Mouse (Mus musculus): ENCODE measurements around the gene Itga10.
A peak's percentile ranks its signal among the peaks of the same experiment; 100 is the strongest.
"Not testable (repeated sequence)": the region's sequence is repeated elsewhere in the genome, so short reads cannot be mapped to it uniquely, and the experiment has no call there.

Gene Itga10

DNA sequence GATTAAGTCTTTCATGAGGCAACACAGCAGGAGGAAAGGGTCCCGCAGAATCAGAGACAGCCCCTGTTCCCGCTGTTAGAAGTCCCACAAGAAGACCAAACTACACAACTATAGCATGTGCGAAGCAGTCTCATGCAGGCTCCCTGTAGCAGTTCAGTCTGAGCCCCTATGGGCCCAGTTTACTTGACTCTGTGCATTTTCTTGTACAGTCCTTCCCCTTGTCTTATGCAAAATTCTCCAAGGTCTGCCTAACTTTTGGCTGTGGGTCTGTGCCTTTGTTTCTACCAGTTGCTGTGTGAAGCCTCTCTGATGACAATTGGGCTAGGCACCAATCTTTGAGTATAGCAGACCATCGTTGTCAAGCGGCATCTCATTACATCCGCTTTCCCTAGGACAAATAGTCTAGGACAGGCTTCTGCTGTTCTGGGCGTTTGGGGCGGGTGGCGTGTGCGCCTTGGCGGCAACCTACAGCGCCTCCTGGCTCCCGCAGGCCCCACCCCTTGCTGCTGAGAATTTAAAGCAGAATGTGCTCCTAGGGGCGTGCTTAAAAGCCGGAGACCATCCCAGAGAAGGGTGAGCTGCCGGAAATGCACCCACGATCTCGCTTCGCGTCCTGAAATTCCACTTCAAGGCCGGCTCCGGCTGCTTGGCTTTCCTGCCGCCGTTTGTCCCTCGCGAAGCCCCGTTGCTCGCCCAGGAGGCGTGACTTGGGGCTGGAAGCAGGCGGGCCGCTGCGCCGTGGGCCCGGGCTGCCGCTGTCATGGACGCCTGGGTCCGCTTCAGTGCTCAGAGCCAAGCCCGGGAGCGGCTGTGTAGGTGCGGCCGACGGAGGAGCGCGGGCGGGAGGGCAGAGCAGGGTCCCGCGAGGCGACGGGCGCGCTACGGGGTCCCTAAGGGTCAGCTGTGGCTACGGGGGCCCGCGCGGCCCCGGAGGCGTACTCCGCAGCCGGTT, 10.2 kb upstream of the Itga10 start, which contains the start of the genes Pex11b and Gm42957:
Gene Pex11b, plus strand, starts transcription at position 449 of the 952 bp plus-strand sequence.
Gene Gm42957, plus strand, starts transcription at position 547 of the 952 bp plus-strand sequence.
- DNase-seq = peak; percentile 84

DNA sequence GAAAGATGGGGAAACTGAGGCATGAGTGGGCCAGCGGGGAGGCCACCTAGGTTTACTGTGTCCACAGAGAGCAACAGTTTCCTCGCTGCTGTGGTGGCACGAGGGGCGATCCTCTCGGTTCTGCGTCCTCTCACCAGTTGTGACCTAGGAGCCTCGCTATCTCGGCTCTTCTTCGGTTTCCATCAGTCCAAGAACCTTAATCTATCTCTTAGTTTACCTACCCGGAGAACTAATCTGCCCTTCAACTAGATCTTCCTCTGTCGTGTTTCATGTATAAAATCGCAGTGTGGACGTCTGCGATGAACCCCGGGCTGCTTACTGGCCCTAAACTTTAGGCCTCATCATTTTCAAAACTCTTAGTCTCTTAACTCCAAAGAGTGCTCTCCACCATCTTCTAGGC, 9.5 kb upstream of the Itga10 start:
- no peak for DNase-seq

DNA sequence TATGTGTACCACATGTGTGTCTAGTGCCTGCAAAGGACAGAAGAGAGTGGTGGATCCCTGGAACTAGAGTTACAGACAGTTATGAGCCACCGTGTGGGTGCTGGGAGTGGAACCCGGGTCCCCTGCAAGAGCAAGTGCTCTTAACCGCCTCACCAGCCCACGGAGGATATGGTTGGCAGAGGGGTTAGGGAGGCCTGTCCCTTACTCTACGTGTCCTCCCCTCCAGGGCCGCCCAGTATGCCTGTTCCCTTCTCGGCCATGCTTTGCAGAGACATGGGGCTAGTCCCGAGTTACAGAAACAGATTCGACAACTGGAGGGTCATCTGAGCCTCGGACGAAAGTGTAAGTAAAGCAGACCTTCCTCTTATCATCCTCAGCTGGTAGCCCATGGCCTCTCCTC, 8.9 kb upstream of the Itga10 start:
- no peak for DNase-seq

DNA sequence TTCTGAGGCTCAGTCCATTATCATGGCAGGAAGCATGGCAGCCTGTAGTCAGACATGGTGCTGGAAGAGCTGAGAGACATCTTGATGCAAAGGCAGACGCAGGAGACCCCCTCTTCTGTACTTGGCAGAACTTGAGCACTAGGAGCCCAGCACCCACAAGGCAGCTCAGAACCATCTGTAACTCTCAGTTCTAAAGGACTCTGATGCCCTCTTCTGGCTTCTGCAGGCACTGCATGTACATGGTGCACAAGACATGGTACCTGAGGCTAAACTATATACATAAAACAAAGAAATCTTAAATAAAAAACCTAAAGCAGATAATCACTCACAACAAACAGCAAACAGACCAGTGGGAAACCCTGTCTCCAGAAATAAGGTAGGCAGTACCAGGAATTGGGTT, 6.2 kb upstream of the Itga10 start:
- DNase-seq = peak; percentile 72

DNA sequence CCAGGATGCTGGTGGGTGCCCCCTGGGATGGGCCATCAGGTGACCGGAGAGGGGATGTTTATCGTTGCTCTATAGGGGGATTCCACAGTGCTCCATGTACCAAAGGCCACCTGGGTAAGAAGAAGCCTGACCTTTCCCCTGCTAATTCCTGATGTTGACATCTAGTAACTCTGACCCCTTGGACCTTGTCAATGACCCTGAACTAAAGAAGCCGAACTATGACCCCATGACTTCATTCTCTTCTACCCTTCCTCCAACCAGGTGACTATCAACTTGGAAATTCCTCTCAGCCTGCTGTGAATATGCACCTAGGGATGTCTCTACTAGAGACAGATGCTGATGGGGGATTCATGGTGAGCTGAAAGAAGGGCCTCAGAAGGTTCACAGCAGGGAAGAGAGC, 2.0 kb downstream of the Itga10 start:
- DNase-seq = no peak

DNA sequence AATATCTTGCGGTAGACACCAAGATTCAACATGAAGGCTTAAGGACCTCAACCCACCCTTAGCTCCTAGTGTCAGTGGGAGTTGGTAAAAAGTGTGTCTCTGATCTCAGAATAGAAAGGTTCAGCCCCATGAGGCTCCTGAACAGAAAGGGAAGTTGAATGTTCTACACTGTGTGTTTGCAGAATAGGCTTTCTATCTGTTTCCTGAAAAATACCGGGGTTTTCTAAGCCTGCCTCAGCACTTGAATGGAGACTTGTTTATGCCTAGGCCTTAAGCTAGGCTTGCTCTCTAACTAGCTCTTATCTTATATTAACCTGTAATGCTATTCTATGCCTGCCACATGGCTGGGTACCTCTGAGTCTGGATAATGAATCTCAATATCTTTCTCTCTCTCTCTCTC, 15.5 kb downstream of the Itga10 start:
- DNase-seq = no peak

DNA sequence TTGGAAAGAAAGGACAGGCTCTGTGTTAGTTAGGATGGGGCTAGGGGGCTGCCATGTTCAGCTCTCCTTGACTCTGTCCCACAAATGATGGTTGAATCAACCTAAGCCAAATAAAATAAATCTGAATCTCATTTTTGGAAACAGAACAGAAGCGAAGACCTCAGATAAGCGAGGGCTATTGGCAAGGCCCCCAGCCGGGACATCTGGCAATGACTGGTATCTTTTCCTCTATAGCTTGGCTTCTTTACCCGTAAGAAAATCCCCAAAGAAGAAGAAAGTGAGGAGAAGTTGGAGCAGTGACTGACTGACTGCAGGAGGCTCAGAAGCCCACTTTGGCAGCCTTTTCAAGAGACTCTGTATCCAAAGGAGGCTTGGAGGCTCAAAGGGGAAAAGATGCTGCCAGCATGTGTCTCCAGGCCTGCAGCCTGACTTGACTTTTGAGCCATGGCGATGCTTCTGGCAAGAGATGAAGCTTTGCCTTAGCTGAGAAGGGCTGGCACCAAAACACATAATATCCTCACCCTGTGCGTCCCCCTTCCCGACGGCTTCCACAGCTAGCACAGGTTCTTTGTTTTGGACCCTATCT, 17.4 kb downstream of the Itga10 start:
- DNase-seq = no peak

DNA sequence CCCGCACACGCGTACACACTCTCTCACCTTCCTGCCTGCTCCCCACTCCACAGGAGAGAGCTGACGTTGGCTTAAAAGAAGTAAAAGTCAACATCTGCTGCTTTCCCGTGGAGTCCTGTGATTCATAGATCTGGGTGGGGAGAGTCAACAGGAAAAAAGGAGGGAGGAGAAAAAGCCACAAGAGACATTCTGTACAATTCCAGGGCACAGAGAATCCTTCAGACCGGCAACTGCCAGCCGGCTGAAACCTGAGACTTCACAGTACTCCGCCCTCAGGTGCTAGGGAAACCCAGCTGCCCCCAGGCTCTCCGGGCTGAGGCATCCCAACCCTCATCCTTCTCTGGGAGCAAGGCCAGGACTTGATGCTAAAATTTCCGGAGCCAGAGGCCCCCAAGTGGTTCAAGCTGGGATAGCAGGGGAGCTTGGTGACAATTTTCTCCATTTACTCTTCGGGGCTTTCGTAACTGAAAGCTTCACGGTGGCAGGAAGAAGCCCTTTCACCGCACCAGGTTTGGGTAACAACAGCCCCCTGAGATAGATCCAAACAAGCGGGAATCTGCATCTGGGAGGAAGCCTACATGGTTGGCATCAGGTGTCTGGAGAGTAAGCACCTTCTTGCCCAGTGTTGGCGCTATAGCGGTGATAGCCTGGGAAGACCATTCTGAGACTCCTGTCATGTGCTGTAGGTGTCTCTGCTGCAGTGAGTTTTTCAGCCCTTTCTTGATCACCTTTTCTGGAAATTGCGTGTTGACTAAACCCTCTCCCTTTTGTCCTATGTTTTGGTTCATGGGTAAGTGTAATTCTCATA, 18.3 kb downstream of the Itga10 start:
- peak; percentile 92 for DNase-seq

DNA sequence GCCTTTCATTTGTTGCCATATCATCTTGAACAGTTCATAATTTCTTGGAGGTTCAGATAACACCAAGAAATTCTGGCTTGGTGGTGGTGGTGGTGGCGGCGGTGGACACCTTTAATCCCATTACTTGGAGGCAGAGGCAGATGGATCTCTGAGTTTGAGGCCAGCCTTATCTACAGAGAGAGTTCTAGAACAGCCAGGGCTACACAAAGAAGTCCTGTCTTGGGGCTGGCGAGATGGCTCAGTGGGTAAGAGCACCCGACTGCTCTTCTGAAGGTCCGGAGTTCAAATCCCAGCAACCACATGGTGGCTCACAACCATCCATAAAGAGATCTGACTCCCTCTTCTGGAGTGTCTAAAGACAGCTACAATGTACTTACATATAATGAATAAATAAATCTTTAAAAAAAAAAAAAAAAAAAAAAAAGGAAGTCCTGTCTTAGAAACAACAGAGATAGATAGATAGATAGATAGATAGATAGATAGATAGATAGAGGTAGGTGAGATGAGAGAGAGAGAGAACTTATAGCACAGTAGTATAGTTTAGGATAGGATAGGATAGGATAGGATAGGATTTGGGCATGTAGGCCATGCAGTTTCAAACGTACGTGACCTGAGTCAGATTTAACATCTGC, 20.5 kb downstream of the Itga10 start:
- not testable (repeated sequence) for DNase-seq

DNA sequence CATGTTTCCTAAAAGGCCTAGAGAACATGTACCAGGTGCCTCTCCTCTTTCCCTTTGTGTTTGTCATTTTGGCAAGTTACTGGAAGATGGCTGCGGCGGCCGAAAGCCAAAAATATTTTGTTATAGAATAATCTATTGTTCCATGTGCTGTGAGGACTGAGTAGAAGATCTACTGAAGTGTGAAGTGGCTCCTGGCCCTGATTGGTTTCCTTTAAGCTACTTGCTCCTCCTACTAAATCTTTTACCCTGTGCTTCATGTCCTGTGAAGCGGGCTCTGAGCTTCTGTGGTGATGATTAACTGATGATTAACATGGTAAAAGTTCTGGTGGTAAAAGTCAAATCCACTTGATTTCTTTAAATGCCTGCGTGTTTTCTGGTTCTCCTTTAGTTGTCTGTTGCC, 21.5 kb downstream of the Itga10 start:
- no peak for DNase-seq

DNA sequence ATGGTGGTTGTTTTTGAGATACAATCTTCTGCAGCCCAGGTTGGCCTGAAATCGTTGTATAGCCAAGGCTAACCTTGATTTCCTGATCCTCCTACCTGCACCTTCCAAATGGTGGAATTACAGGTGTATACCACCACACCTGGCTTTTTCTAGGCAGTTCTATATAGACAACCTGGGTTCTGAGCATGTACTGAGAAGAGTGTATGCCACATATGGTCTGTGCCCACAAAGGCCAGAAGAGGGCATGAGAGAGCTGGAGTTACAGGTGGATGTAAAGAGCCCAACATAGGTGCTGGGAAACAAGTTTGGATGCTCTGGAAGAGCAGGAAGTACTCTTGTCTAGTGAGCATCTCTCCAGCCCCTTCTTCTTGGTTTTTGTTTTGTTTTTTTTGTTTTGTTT, 21.9 kb downstream of the Itga10 start:
- no peak for DNase-seq

DNA sequence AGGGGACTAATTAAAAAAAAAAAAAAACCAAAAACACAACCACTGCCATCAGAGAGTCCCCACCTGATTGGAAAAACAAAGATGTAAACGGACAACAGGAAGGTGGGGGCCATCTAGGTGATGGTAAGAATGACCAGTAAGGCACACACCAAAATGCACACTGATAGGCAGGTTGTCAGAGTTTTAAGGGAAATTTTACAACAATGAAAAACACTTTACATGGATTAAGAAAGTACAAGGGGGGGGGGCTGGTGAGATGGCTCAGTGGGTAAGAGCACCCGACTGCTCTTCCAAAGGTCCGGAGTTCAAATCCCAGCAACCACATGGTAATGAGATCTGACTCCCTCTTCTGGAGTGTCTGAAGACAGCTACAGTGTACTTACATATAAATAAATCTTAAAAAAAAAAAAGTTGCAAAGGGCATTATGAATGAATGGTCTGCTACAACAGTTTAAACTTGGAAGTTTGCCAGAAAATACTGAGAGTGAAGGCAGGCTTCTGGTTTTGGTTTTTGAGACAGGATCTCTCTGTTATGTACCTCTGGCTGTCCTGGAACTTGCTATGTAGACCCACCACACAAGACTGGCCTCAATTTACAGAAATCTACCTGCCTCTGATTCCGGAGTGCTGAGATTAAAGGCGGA, 23.2 kb downstream of the Itga10 start:
- DNase-seq = no peak

DNA sequence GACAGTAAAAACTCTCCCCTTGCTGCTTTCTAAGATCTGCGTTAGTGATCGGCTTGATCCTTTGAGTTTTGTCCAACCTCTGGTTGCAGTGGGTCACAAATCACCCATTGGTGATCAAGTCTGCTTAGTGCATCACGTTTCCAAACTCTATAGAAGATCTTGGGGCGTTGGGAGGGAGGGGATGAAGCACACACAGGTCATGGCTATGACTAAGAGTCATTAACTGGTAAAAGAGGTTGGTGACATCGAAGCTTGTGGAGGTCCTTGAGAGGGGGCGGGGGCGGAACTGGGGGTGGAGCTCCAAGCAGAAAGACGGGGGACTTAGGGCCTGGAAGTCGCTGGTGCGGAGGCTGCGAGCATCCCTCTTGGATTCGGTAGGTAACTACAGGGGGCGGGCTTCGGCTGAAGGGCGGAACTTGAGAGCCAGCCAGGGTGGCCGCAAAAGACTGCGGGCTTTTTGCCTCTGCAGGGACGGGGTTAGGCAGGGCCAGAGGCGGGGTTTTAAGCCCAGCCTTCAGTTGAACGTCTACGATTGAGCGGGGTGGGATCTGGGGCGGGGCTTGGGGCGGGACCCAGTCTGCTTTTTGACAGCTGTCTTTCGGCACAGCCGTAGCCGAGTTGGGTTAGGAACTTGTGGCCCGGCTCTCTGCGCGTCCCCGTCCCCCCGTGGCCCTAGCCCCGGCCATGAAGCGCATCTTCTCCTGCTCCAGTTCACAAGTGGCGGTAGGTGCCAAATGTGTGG, 24.5 kb downstream of the Itga10 start, which contains the start of gene Ankrd35:
Gene Ankrd35, plus strand, starts transcription at position 405 of the 742 bp plus-strand sequence.
- DNase-seq = peak; percentile 86

DNA sequence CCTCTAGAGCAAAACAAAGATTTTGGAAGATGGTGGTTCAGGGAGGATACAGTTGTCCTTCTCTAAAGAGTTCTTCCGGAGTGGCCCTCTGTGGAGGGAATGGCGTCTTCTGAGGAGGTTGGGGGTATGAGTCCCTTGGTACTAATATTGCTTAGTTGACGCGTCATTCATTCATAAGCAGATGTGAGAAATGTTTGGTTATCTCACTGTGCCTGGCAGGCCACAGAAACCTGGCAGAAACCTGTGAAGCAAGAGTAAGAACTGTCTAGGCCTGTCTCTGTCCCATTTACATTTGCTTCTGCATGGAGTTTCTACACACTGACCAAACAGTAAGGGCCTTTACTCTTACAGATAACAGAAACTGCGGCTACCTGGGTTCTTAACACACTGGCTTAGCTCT, 26.1 kb downstream of the Itga10 start:
- DNase-seq = no peak

DNA sequence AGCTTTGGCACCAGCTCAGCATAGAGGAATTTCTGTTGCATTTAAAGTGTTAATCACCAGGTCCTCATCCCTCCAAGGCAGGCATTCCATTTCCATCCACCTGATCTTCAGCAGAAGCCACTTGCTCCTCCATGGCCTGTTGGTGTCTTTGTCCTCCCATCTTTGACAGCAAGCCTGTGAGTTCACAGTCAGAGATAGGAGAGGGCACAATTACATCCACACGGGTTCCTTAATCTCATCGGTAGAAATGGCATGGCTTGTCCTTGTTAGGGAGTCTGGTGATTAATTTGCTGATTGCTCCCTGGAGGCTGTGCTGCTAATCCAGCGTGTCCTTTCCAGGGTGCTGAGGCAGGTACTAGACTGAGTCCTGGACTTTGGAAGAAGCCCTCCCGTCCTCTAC, 28.1 kb downstream of the Itga10 start:
- DNase-seq = no peak

DNA sequence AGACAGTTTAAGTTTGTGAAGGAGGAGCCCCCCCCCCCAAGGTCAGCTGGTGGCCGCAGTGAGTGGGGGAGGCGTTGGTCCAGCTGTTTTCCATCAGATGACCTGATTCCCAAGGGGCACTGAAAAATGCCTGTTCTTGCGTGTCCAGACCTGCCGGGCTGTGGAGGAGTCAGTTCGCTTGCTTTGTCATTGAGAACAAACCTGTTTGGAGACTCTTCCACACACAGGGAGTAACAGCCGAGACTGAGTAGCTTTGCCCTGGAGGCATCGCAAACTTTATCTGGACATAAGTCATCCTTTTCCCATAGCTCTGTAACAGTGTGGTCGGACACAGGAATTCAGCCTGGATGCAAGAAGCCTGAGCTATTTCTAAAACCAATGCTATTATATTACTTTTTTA, 29.1 kb downstream of the Itga10 start:
- DNase-seq = no peak

DNA sequence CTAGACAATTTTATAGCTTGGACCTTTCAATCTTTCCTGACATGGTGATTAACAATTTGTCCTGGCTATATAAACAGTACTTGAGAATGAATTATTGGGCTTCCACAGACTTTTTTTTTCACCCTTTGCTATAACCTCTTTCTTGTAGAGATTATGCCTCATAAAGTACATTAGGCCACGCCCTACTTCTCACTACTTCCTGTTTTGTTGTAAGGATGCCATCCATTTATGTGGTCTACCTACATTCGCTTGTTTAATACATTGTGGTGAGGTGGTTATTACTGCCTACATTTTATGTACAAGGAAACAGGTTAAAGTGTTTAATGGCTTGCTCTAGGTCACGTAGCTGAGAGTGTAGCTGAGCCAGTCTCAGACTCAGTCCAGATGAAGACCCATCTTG, 29.8 kb downstream of the Itga10 start:
- no peak for DNase-seq

DNA sequence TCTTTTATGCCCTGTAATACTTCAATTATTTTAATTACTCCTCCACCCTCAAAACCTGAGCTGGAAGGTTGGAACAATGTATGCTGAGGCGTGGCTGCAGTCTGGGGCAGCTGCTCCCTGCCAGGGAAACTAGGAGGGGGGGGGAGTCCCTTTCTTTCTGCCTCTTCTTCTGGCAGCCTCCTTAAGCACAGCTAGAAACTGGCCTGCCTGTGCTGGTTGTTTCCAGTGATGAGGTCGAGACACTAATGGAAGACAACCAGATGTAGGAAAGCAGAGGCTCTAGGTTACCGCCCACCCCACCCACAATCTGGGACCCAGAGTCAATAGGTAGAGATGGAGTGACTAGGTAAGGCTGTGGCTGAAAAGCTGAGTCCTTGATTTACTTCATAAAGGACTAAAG, 30.3 kb downstream of the Itga10 start:
- no peak for DNase-seq

DNA sequence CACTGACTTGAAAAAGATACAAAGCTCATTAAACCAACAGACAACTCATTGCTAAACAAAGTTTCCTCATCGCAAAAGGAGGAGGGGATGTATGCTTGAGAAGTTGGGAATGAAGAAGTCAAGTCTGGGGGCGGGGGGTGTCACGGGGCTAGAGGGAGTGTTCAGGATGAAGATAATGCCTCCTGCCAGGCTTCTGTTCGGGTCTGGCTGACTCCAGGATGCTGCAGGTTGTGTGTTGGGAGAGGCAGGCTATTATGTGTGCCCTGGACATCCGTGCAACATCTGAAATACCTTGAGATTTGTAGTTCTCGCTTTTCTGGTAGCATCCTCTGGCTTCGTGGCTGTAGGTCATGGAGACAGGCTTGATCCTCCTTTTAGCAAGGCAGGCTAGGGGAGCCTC, 33.1 kb downstream of the Itga10 start:
- DNase-seq = no peak

DNA sequence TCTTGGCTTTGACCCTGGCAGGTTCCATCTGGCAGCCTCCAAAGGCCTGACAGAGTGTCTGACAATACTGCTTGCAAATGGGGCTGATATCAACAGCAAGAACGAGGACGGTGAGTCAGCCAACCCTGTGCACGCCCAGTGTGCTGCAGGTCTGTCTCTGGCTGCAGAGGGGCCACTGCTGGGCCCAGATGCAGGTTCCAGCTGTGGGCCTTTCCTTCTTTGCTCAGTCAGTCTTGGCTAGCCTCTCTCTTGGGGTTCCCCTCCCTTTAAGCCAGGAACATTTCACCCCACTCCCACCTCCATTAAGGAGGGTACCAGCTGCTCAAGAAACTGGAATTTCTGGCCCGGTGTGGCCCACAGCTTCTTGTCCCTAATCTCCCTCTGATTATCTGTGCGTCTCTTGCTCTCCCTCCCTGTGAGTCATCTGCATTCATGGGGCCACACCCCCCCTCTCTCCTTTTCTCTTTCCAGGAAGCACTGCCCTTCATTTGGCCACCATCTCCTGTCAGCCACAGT, 33.8 kb downstream of the Itga10 start:
- DNase-seq = no peak

DNA sequence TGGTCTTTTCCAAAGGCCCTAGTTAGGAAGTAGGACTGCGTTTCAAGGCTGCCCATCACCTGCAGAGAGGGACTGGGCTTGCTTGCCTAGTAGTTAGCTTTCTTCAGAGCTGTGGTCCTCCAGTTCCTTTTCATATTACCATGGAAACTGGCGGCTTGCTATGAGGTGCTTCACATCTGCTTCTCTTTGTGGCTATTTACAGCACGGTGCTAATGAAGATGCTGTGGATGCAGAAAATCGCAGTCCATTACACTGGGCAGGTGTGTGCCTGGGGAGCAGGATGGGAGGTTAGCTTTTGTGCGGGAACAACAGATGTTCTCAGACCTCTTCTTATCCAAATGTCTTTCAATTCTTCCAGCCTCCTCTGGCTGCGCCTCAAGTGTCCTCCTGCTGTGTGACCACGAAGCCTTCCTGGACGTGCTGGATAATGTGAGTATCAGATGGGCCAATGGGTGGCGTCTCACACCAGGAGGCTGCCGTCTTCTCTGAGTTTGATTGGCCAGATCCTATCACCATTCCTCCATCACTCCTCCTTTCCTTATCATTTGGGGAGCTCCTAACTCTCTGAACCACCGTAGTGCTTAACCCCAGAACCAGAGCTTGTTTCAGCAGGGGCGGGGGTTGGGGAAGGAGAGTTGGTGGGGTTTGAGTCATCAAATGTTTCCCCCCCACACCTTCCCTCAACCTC, 35.0 kb downstream of the Itga10 start:
- no peak for DNase-seq

Data from cerebellum, adult 9-10 months (tissue).